Mouse (Mus musculus) limb, embryonic 15.5 days (tissue): ENCODE measurements around the gene Il22ra2. TPM values are rescaled to one million over a fixed set of nuclear protein-coding genes. Genes with fewer than 3 reads are reported as not detected.
"Not testable (repeated sequence)": the region's sequence is repeated elsewhere in the genome, so short reads cannot be mapped to it uniquely, and the experiment has no call there.

Experiments used
- ATAC-seq: fragments of 200-750 bp; cut with Nextera tagmentation; 2 replicates; pipeline ENCODE4 v1.8.0; 2017; ENCODE audit warnings: low read depth, moderate TSS enrichment; ENCODE audit not compliant: insufficient number of reproducible peaks, low FRiP score, low TSS enrichment
- H3K27ac ChIP-seq: fragments of 300-500 bp; sonication (generic); 2 replicates; pipeline ENCODE4 v1.5.1; 2015; ENCODE audit warnings: moderate library complexity, mild to moderate bottlenecking, inconsistent platforms
- H3K27me3 ChIP-seq: fragments of 300-500 bp; sonication (generic); 2 replicates; pipeline ENCODE4 v1.6.1; 2015; ENCODE audit warnings: inconsistent platforms
- H3K36me3 ChIP-seq: fragments of 300-500 bp; sonication (generic); 2 replicates; pipeline ENCODE4 v1.6.1; 2015; ENCODE audit warnings: inconsistent platforms
- H3K4me1 ChIP-seq: fragments of 300-500 bp; sonication (generic); 2 replicates; pipeline ENCODE4 v1.6.1; 2015; ENCODE audit warnings: inconsistent platforms
- H3K4me2 ChIP-seq: fragments of 300-500 bp; sonication (generic); 2 replicates; pipeline ENCODE4 v1.6.1; 2015; ENCODE audit warnings: mild to moderate bottlenecking, inconsistent platforms
- H3K4me3 ChIP-seq: fragments of 300-500 bp; sonication (generic); 2 replicates; pipeline ENCODE4 v1.5.1; 2015; ENCODE audit warnings: mild to moderate bottlenecking, inconsistent platforms
- H3K9ac ChIP-seq: fragments of 300-500 bp; sonication (generic); 2 replicates; pipeline ENCODE4 v1.6.1; 2015; ENCODE audit warnings: inconsistent platforms
- H3K9me3 ChIP-seq: fragments of 300-500 bp; sonication (generic); 2 replicates; pipeline ENCODE4 v1.6.1; 2016; ENCODE audit warnings: inconsistent platforms
- WGBS: fragments of 180-500 bp; shearing (Covaris S2); methylation state at CpG from one replicate; pipeline ENCODE4 v1.1.7; 2015; 5-methylcytosine and 5-hydroxymethylcytosine counted together
- polyA plus RNA-seq: library from polyadenylated mRNA; unstranded; fragments of >200 nt; fragmentation: Nextera tagmentation; extraction: Ambion mirVana; gene quantifications from 2 replicates; pipeline ENCODE4 v1.2.1, GENCODE M21; 2015

The Il22ra2 gene
- polyA plus RNA-seq, 1 experiment from 2014 or later = 0.37 TPM

- WGBS = 28% methylated on average over 6 of the region's 6 CpGs
- peak overlapping the region; percentile 58 for H3K4me3 ChIP-seq
- H3K9me3 ChIP-seq = no peaks in the 10 kb centered on the region
- H3K27ac ChIP-seq = peak overlapping the region; percentile 87
- no peaks in the 10 kb centered on the region for H3K27me3 ChIP-seq
- H3K4me1 ChIP-seq = peaks cover 25% of the 10 kb centered on the region
- no peak for ATAC-seq
- peak overlapping the region; percentile 65 for H3K4me2 ChIP-seq
- no peak overlapping the region for H3K9ac ChIP-seq
- H3K36me3 ChIP-seq = no peaks in the 10 kb centered on the region
Measured at GRCm38 (mm10) chr10:19591286-19591640, 30.5 kb upstream of the Il22ra2 start.

DNA sequence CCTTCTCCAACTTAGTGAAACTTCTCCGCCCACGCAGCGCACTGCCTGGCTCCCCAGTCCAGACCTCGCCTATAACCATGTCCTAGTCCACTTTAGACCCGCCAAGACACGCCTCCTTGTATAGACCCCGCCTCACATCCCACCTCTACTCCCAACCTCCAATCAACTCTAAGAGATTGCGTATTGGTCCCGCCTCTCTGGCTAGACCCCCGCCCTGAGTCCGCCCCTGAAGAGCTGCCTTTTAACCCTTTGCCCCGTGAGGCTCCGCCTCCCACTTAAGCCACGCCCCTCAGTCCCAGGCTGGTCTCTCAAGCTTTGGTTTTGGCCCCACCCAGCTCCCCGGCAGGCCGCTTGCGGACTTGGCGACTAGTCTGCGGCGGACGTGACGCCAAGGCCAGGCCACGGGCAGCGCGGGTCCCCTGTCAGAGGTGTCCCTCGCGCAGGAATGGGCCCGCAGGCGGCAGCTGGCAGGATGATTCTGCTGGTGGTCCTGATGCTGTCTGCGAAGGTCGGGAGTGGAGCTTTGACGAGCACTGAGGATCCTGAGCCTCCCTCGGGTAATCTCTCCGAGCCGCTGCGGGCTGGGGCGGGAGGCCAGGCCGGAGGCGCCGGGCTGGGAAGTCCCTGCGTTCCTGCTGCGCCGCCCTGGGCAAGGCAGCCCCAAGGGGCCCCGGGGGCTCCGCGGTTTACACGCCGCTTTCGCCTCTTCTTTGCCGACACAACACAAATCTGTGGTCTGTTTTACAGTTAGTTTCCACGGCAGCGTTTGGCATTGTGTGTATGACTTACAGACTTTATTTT is 30.0 kb upstream of the Il22ra2 start, which contains the start of gene Ifngr1:
TSS of gene Ifngr1 (plus strand) at position 309 of the 801 bp plus-strand sequence.
- H3K9ac ChIP-seq = peak within 1 kb of the TSS; percentile 69
- peak; percentile 100 for ATAC-seq
- WGBS = under 1% methylated on average over 52 of the region's 52 CpGs
- peak within 1 kb of the TSS; percentile 65 for H3K4me2 ChIP-seq
- H3K4me3 ChIP-seq = peak within 1 kb of the TSS; percentile 58
- peaks cover 25% of the 10 kb centered on the region for H3K4me1 ChIP-seq
- no peaks in the 10 kb centered on the region for H3K36me3 ChIP-seq
- no peaks in the 10 kb centered on the region for H3K27me3 ChIP-seq
- H3K9me3 ChIP-seq = no peaks in the 10 kb centered on the region
- H3K27ac ChIP-seq = peak within 1 kb of the TSS; percentile 87

GRCm38 (mm10) chr10:19592556-19592955 is 29.2 kb upstream of the Il22ra2 start:
- Histone ChIP-seq H3K4me1 (peaks cover 25% of the 10 kb centered on the region), H3K4me3 (peak overlapping the region; percentile 58), H3K27ac (peak overlapping the region; percentile 87), H3K9me3 (no peaks in the 10 kb centered on the region), H3K36me3 (no peaks in the 10 kb centered on the region), H3K27me3 (no peaks in the 10 kb centered on the region), H3K9ac (peak overlapping the region; percentile 69), H3K4me2 (peak overlapping the region; percentile 65)
- 2% methylated on average over 3 of the region's 3 CpGs for WGBS
- ATAC-seq = no peak

DNA sequence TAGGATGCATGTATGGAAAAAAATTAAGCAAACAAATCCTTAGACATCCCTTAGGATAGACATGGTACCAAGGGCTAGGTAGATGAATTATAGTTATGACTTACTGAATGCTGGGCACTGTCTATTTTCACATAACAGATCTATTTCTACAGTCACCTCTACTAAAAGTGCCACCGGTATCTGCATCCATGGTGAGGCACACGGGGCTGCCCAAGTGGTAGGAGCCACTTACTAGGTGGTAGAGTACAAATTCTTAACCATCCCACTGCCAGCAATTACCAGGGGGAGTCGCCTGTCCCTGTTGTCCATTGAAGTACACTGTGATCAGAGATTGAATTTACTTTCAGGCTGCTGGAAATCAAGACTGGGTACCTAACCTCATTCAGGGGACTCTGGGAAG is 28.5 kb upstream of the Il22ra2 start:
- Histone ChIP-seq H3K27ac (no peak overlapping the region), H3K4me2 (0 out of 2 replicates have a peak overlapping the region, but pooled peaks have one; percentile 2), H3K27me3 (no peaks in the 10 kb centered on the region), H3K4me1 (peaks cover 25% of the 10 kb centered on the region), H3K9ac (no peak overlapping the region), H3K36me3 (peaks cover 6% of the 10 kb centered on the region; the same call in 1 of the 2 replicates), H3K9me3 (no peaks in the 10 kb centered on the region), H3K4me3 (no peak overlapping the region)
- 88% methylated on average over 3 of the region's 3 CpGs for WGBS
- no peak for ATAC-seq

- H3K36me3 ChIP-seq = peaks cover 13% of the 10 kb centered on the region; the same call in 1 of the 2 replicates
- WGBS = 71% methylated on average over 3 of the region's 3 CpGs
- ATAC-seq = no peak
- H3K9ac ChIP-seq = no peak overlapping the region
- no peaks in the 10 kb centered on the region for H3K27me3 ChIP-seq
- H3K4me2 ChIP-seq = no peak overlapping the region
- no peak overlapping the region for H3K27ac ChIP-seq
- no peaks in the 10 kb centered on the region for H3K9me3 ChIP-seq
- peaks cover 25% of the 10 kb centered on the region for H3K4me1 ChIP-seq
- no peak overlapping the region for H3K4me3 ChIP-seq
Measured at GRCm38 (mm10) chr10:19594201-19594905, 27.4 kb upstream of the Il22ra2 start.

GRCm38 (mm10) chr10:19596866-19597265 is 24.9 kb upstream of the Il22ra2 start:
- Histone ChIP-seq H3K4me1 (peaks cover 17% of the 10 kb centered on the region), H3K27me3 (no peaks in the 10 kb centered on the region), H3K27ac (no peak overlapping the region), H3K9me3 (no peaks in the 10 kb centered on the region), H3K36me3 (peaks cover 26% of the 10 kb centered on the region), H3K4me2 (no peak overlapping the region), H3K9ac (no peak overlapping the region), H3K4me3 (no peak overlapping the region)
- no peak for ATAC-seq
- whole genome bisulfite sequencing = 78% methylated on average over 4 of the region's 4 CpGs

DNA sequence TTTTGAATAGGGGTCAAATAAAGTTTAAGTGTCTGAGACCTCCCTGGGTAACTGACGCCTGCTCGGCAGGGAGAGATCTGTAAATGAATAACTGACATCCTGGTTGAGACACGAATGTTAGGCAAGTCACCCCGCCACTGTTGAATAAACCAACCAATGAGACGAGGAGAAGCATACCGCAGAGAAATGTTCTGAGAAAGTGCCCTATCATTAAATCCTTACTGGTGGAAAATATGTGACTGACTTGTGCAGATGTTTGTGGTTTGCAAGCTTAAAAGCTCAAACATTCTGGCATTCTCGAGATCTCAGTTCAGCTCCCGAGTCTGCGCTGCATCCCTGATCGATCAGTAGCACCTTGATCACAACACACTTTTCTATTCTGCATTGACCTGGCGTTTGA is 23.7 kb upstream of the Il22ra2 start:
- no peak overlapping the region for H3K4me2 ChIP-seq
- H3K27ac ChIP-seq = no peak overlapping the region
- no peaks in the 10 kb centered on the region for H3K9me3 ChIP-seq
- H3K27me3 ChIP-seq = no peaks in the 10 kb centered on the region
- no peak for ATAC-seq
- WGBS = 59% methylated on average over 11 of the region's 11 CpGs
- no peak overlapping the region for H3K4me3 ChIP-seq
- H3K36me3 ChIP-seq = peaks cover 36% of the 10 kb centered on the region
- H3K4me1 ChIP-seq = peaks cover 11% of the 10 kb centered on the region
- no peak overlapping the region for H3K9ac ChIP-seq

DNA sequence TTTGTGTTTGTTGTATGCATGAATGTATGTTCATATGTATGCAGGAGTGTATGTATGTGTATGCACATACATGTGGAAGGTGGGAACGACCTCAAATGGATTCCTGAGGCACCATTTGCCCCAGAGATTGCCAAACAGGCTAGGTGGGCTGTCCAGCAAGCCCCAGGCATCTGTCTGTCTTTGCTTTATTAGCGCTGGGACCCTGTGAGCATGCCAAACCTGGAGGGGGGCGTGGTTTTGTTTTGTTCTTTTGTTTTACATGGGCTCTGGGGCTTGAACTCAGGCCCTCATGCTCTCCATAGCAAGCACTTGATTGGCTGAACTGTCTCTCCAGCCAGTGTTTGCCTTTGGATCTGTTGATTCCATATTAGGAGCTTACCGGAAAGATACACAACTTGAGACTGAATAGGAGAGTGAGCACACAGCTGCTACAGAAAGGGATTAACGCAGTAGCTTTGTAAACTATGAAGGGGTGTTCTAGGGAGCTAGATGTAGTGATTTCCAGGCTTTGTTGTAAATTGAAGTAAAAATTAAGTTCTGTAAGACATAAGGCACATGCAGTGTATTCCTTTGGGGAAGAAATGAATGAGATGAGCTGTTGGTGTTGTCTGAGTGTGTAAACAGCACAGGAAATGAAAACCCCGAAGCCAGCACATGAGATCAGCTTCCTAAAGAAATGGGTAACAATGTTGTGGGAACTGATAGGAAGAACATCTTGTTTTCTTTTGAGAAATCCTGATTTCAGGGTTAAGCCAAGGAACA is 22.3 kb upstream of the Il22ra2 start:
- no peaks in the 10 kb centered on the region for H3K9me3 ChIP-seq
- 75% methylated on average over 6 of the region's 6 CpGs for WGBS
- H3K4me2 ChIP-seq = no peak overlapping the region
- no peak overlapping the region for H3K27ac ChIP-seq
- no peak overlapping the region for H3K4me3 ChIP-seq
- H3K27me3 ChIP-seq = no peaks in the 10 kb centered on the region
- H3K4me1 ChIP-seq = peaks cover 2% of the 10 kb centered on the region; the same call in 1 of the 2 replicates
- peaks cover 48% of the 10 kb centered on the region for H3K36me3 ChIP-seq
- no peak for ATAC-seq
- no peak overlapping the region for H3K9ac ChIP-seq

GRCm38 (mm10) chr10:19600093-19600420 is 21.7 kb upstream of the Il22ra2 start:
- H3K4me1 ChIP-seq = no peaks in the 10 kb centered on the region
- no peak overlapping the region for H3K27ac ChIP-seq
- H3K27me3 ChIP-seq = no peaks in the 10 kb centered on the region
- no peaks in the 10 kb centered on the region for H3K9me3 ChIP-seq
- H3K36me3 ChIP-seq = peaks cover 54% of the 10 kb centered on the region
- ATAC-seq = no peak
- 78% methylated on average over 3 of the region's 3 CpGs for WGBS
- no peak overlapping the region for H3K4me2 ChIP-seq
- H3K4me3 ChIP-seq = no peak overlapping the region
- H3K9ac ChIP-seq = no peak overlapping the region

GRCm38 (mm10) chr10:19601502-19601901 is 20.3 kb upstream of the Il22ra2 start:
- H3K36me3 ChIP-seq = peaks cover 68% of the 10 kb centered on the region
- not testable (repeated sequence) for H3K9me3 ChIP-seq, ATAC-seq, H3K4me1 ChIP-seq, H3K4me2 ChIP-seq, H3K4me3 ChIP-seq, H3K9ac ChIP-seq, H3K27ac ChIP-seq, H3K27me3 ChIP-seq
- 35% methylated on average over 1 of the region's 1 CpGs for WGBS

GRCm38 (mm10) chr10:19603231-19603630 is 18.6 kb upstream of the Il22ra2 start:
- H3K27me3 ChIP-seq = no peaks in the 10 kb centered on the region
- no peak overlapping the region for H3K9ac ChIP-seq
- H3K4me3 ChIP-seq = no peak overlapping the region
- ATAC-seq = no peak
- H3K36me3 ChIP-seq = peaks cover 79% of the 10 kb centered on the region
- H3K27ac ChIP-seq = no peak overlapping the region
- no peaks in the 10 kb centered on the region for H3K4me1 ChIP-seq
- WGBS = 86% methylated on average over 6 of the region's 6 CpGs
- no peak overlapping the region for H3K4me2 ChIP-seq
- H3K9me3 ChIP-seq = no peaks in the 10 kb centered on the region

GRCm38 (mm10) chr10:19609125-19609524 is 12.7 kb upstream of the Il22ra2 start:
- ATAC-seq = no peak
- no peaks in the 10 kb centered on the region for H3K27me3 ChIP-seq
- no peak overlapping the region for H3K9ac ChIP-seq
- H3K9me3 ChIP-seq = no peaks in the 10 kb centered on the region
- no peak overlapping the region for H3K4me3 ChIP-seq
- no peak overlapping the region for H3K4me2 ChIP-seq
- peaks cover 11% of the 10 kb centered on the region for H3K4me1 ChIP-seq
- H3K36me3 ChIP-seq = peaks cover 53% of the 10 kb centered on the region
- WGBS = 83% methylated on average over 14 of the region's 14 CpGs
- no peak overlapping the region for H3K27ac ChIP-seq
